Mouse (Mus musculus): ENCODE results near the gene Dmrtb1.

Dmrtb1 gene

DNA sequence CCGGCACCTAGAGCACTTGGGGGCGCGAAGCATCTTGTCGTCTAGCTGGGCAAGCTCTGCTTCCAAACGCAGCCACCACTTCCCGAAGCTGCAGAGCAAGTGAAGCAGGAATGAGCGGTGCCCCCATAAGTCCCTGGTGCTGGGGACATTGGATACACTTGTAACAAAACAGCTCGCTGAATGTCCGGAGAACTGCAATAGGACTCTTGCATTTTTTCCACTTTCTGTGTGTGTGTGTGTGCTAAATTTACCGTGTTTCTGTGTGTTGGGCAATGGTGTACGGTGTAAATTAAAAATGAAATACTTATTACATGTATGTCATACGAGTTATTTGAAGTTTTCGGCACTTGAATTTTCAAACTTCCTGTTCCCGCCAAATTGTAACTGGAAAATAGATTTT is at the start of gene Dmrtb1:
TSS of gene Dmrtb1 (minus strand) at position 101 of the 400 bp plus-strand sequence.
- no peak for DNase-seq (ENCODE audit: low spot score)

DNA sequence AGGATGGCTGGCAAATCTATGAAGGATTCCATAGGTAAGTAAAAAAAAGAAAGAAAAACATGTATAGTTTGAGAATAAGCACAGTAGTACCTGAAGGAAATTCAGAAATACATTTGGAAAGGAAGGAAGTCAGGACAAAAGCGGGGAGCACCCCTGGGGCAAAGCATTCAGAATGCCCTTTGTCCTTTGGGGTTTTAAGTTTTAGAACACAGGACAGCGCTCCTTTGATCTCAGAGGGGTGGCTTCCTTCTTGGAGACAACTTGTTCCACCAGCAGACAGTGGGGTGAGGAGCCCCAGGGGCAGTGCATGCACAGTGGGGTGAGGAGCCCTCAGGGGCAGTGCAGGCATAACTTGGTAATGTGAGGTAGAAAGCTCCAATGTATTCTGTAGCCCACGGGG is 49.6 kb upstream of the Dmrtb1 start:
- DNase-seq (ENCODE audit: low spot score): no peak

DNA sequence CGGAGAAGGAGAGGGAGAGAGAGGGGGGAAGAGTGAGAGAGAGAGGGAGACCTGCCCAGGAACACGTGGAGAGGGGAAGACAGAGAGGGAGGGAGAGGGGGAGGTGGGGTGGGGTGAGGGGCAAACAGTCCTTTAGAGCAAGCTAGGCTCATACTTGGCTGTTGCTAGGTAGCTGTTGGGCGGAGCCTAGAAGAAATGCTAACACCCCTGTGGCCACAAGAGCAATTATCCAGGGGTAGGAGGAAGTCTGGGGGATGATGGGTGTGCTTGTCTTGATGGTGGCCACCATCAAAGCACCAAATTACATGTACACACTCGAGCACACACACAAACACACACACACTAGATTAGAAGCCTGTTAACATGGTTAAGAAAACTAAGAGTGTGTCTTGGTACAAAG is 48.6 kb upstream of the Dmrtb1 start:
- no peak for DNase-seq (ENCODE audit: low spot score)

DNA sequence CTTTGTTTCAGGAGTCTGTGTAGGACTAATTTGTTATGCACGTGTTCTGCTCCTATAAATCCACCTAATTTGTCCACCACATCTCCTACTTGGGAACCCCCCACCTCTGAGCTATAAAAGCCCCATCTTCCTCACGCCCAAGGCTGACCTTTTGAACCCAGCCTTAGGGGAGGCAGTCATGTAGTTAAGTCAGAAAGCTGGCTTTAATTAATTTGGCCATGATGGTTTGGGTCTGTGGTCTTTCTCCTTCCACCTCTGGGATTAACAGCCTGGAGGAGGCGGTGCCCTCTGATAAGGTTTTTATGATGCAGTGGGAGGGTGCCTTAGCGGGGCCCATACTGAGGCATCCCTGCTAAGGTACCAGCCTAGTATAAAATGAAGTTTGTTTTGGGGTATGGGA is 48.2 kb upstream of the Dmrtb1 start:
- DNase-seq (ENCODE audit: low spot score): no peak

DNA sequence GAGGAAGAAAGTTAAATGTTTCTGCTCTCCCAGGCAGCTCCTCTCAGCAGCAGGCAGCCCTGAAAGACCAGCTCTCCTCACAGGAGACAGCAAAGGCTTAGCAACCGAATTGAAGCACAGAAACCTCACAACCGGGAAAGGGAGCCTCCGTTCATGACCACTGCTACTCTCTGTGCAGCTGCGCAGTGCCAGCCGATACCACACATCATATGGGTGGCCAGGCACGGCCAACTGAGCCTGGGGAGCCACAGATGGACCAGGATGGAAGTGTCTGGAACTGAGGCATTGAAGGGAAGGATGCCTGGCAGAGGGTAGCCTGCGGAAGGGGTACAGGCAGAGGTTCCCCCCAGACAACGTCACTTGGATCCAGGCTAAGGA is 47.0 kb upstream of the Dmrtb1 start:
- DNase-seq (ENCODE audit: low spot score): no peak

DNA sequence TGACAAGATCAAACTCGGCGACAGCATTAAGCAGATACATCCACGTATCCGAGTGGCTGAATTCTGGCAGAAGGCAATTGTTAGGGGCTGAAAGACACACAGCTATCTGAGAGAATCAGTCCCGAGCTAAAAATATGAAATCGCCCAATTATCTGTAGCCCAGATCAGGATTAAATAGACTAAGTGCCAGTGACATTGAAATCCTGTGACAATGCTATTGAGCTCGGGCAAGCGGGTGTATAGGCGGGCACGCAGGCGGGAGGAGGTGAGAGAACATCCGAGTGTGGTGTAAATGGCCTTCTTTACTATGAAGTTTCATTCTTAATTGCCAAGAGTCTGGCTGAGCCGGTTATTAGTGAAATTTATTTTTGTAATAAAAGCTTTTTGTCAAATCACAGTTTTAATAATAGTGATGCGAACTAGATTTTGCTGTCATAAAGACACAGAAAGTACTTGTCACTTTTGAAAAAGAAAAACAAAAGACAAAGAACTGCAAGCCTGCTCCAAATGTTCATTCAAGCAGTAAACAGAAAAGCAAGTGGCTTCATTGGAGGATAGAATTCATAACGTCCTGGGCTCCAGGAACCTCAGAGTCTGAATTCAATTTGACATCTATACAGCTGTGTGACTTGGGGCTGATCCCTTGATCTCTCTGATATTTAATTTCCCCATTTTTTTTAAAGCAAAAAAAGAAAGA is 46.5 kb upstream of the Dmrtb1 start:
- no peak for DNase-seq (ENCODE audit: low spot score)

DNA sequence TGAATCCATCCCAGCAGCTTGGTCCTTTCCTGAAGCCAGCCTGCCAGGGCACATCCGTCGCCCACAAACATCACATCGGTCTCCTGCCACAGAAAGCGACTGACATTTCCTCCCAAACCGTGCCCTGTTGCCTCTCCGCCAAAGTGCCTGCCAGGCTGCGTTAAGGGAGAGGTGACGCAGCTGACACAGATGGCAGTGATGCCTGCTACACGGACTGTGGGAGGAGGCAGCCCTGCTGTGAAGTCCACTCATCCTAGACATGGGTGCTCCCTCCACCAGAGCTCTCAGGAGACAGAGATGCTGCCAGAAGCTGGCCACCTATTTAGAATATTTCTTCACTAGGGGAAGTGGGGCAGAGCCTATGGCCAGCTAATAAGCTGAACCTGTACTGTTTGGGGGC is 41.4 kb upstream of the Dmrtb1 start:
- DNase-seq (ENCODE audit: low spot score): no peak

DNA sequence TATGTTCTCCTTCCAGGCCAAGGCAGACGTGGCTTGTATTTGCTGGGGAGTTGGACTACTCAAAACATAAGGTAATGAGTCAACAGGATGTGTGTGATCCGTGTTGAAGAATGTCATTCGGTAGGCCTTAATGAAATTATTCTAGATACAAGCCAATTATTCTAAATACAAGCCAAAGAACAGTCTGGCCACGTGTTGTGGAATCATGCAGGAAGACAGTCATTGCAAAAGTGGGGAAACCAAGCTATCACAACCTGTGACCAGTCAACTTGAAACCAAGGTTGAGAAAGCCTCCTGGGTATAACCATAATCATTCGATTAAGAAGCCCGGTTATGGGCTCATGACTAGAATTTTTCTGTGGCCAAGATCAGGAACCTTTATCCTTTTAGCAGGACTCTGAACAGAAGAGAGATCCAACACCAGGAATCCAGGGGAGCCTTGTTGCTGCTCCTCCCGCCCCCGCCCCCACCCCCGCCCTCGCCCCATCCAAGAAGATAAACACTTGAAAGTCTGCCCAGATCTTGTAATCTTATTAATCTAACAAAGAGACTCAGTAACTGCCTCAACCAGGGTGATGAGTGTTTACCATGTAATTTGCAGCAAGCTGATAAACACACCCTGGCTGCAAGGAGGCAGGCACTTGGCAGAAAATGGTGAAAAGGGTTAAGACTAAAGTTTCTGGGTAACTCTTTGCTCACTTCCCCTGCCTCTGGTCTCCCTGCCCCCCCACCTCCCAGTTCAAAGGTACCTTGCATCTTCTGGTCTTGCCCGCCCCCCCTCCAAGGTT is 36.2 kb upstream of the Dmrtb1 start:
- DNase-seq (ENCODE audit: low spot score): no peak

DNA sequence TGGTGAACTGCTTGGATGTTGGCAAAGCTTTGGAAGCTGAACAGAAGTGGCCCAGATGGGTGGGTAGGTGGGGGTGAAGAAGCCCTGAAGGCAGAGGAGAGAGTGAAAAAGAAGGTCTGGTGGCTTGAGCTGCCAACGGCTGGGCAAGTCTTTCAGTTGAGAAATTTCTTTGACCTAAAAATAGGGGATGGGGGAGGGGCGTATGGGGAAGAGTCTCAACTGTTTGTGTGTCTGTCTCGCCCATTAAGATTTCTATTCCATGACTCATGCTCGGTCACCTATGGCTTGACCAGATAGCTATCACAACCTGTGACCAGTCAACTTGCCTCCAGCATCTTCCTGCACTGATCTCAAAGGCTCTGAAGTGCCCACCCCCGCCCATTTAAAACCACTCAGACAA is 35.1 kb upstream of the Dmrtb1 start:
- DNase-seq (ENCODE audit: low spot score): no peak

DNA sequence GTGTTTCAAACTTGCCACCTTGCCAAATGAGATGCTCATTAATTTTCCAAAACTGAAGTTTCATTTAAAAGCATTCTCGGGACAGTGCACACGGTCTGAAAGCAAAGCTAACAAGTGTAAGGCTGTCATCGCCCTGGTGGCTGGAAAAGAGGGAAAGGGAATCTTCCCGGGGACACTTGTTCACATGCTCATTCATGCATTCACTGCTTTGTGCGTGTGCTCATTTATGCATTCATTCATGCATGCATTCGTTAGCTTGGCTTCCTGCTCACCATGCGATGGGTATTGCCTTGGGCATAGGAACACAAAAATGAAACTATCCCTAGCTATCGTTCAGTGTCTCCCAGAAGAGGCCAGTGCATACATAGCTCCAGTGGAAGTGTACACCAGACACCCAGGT is 34.7 kb upstream of the Dmrtb1 start:
- DNase-seq (ENCODE audit: low spot score): no peak

DNA sequence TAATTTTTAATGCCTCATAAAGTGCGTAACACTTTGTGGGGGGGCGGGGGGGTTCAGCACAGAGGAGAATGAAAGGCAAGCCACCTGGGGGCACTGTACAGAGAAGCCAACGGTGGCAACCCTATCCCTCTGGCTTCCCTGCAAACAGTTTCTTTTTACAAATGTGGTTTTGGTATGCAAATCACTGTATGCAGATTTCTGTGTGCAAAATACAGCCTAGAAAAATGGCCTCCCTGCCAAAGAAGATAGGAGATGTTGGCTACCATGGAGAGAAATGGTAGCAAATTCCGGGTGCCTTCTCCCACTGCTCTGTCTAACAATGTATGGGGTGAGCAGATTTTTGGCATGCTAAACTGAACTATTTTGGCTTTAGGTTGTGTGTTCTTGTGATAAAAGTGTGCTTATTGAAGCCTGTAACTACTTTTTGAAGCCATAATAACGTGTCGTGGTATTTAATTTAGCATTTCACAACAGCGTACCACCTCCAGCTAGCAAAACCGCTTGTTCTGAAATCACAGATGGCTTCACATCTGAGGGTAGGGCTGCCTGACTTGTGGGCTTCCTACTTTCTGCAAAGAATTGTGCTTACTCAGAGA is 33.8 kb upstream of the Dmrtb1 start:
- DNase-seq (ENCODE audit: low spot score): no peak

DNA sequence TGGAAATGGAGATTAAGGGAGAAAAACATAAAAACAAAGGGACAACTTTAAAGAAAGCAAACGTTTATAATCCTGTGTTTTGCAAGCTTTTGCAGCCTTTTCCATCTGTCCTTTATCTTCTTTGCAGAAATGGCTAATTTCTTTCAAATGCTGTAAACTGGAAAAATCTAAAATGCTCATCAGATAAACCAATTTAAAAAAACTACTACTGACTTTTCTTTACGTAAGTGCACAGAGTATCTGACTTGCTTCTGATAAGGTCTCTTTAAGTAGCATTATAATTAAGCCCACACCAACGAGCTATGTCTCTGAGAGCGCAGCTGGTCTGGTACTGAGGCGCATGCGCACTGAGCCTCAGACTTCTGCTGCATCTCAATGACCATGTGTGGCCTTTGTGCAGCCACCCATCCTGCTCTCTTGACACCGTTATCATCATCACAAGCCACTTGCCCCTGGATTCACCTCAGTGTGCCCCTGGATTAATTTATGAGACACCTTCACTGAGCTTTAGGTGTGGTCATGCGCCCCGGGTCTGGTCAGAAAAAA is 32.8 kb upstream of the Dmrtb1 start:
- DNase-seq (ENCODE audit: low spot score): no peak

DNA sequence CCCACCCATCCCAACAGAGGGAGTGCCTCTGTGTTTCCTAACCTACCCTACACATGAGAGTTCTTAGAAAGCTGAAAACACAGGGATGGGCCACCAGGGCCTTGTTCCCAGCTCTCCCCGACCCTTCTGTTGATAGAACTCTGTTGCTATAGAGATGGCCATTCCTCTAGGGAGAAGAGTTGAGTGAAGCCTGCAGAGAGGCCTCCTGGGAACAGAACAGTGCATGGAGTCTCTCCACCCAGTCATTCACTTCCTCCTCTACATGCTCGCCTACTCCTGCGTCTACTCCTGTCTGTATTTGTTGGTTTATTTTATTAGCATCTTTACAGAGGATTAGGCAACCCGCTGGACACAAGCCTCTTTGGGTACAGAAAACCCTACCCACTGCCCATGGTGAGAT is 22.9 kb upstream of the Dmrtb1 start:
- DNase-seq (ENCODE audit: low spot score): no peak

DNA sequence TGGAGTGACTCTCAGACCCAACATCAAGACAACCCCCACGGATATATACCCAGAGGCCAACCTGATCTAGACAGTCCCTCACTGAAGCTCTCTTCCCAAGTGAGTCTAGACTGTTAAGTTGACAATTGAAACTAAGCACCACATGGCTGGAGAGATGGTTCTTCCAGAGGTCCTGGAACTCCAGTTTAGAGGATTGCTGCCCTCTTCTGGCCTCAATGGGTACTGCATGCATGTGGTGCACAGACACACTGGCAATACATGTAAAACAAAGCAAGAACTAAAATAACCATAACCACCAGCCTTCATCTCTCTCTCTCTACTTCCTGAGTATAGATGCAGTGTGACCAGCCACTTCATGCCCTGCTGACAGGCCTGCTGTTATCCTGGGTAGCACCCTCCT is 20.2 kb upstream of the Dmrtb1 start:
- DNase-seq (ENCODE audit: low spot score): no peak

DNA sequence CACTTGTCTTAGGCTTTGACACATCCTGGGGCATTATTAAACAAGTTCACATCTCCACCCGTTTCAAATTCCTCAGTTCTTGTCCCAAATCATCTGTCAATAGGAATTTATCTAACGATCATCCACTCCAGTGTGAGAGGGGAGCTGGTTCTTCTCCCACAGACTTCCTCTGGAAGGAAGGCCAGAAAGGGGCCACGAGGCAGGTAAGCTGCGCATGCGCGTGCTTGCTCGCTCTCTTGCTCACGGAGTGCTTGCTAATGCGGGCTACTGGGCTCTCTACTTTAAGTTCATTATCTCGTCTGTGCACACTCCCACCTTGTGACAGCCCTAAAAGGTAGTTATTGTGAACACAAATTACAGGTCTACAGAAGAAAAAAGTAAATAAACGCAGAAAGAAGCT is 17.6 kb upstream of the Dmrtb1 start:
- DNase-seq (ENCODE audit: low spot score): no peak

DNA sequence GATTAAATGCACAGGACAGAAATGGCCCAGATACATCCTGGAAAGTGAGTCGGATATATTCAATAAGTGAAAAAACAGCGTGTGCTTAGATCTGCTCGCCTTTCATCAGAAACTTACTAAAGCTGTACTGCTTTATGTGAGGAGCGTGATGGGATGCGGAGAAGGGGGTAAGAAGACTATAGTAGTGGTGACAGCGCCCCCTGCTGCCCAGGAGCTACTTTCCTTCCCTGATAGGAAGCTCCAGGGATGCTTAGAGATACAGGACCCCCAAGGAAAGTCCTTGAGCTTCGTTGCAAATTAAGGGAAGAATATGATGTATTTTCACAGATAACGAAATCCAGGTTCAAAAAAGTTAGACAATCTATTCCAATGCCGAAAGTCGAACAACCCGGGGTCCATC is 17.1 kb upstream of the Dmrtb1 start:
- no peak for DNase-seq (ENCODE audit: low spot score)

DNA sequence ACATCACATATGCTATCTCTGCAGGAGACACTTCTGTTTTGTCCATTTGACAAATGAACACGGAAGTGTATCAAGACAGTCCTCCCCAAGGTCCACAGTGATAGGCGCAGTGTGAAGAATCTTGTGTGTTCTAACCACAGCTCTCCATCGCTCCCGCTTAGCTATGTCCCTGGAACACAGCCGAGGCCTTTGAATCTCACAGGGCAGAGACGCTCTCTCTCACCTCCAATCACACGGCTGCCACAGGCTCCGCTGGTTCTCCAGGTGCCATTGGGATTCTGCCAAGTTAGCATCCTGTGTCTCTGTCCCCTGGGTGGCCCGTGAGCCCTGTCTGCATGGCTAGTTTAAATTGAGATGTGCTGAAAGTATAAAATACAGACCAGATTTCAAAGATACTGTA is 15.2 kb upstream of the Dmrtb1 start:
- no peak for DNase-seq (ENCODE audit: low spot score)

DNA sequence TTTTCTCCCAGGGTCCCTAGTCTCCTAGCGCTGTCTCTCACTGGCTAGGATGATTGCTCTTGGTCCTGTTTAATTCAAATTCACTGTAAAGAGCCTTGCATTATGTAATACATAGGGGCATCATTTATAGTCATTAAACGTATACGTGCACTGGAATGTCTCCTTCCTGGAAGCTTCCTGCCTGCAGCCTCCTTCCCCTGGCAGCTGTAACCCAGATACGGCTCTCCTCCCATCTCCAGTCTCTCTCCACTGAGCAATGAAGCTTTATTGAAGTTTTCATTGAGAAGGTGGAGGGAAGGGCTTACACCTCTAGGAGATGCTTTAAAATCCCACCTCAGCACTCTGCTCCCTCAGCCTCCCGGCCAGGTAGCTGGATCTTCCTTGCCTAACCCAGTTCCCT is 9.8 kb upstream of the Dmrtb1 start:
- no peak for DNase-seq (ENCODE audit: low spot score)

DNA sequence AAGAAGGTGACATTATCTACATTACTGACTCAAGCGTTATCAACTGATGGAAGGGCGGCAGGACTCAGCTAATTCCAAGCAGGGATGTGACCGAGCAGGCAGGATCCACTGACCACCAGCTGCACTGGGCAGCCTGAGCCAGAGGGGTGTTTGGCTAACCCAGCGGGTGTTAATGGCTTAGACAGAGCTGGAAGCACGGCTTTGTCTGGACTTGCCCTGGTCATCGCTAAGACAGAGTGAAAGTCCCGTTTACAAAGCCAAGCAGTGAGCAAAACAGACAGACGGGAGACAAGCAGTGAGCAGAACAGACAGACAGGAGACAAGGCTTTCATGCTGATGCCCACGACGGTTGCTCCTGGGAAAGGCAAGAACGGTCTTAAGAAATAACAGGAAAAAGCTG is 4.2 kb upstream of the Dmrtb1 start:
- DNase-seq (ENCODE audit: low spot score): no peak

DNA sequence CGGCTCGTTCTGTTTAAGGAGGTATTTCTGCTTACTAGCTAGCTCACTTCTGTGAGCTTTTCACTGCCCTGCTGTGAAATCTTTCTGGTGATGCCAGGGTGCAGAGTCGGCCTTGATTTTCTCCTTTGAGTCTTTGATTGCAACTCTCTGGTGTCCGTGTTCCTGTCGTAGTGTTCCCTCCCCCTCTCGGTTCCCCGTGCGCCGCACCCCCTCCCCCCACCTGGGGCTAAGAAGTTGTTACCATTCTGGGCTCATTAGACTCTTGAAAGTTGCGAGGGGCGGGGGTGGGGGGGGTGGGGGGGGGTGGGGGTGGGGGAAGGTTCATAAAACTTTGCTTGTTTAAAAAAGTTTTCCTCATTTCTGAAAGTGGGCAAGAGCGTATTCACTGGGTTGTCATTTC is 3.1 kb upstream of the Dmrtb1 start:
- no peak for DNase-seq (ENCODE audit: low spot score)

DNA sequence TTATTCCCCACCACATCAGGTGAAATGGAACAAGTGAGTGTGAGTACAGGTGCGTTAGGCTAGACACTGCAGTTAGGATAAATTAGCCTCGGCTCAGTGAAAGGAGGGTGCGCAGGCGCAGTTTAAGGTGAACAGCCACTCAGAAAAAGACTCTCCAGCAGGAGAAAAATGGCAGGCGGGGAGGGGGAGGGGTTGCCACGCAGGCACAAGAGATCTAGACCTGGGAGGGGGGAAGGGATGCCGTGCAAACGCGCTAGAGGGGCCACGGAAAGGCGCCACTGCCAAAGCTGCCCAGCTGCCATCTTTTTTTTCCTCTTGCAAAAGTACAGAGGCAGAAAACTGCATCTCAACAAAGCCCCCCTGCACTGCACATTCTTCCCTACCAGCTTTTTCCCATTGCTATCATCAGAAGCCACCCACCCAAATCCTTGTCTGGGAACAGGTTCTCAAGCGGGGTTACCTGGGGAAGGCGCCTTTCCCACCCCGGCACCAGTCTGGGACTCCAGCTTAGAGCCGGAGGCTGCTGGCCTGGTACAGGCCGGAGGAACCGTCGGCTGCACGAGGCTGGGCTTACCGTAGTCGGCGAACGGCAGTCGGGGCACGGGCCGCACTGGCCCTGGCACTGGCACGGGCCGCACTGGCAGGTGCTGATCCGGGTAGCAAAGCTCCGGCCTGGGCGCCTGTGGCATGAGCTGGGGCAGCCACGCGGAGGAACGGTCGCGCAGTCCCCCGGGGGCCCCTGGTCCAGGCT is 849 bp downstream of the Dmrtb1 start:
- DNase-seq (ENCODE audit: low spot score): no peak

DNA sequence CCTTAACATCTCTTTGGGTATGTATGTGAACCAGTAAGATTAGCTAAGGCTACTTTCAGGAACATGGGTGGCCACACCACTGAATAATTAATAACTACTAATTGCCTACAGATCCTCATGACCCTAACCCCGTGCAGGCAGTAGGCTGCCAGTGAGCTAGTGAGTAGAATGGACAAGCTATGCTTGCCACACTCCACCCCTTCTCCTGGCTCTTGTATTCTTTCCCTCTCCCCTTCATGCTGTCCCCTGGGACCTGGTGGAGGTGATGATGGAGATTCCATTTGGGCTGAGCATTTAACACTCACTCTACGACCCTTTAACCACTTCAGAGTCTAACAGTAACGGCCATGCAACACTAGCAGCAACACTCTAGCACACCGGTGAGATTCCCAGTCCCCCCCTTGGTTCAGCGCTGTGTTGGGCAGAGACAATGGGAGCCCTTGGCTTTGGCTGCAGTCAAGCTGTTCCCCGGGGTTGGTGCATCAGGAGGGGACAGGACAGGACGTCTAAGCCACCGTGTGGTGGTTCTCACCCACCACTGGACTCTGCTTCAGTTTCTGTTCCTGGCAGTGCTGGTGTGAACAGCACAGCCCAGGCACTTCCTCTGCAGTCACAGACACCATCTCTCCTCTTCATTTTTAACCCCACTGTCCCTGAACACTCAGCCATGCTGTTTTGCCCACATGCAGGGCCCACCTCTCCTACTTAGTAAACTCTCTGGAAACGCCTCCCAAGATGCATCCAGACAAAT is 2.8 kb downstream of the Dmrtb1 start:
- no peak for DNase-seq (ENCODE audit: low spot score)
